Mouse (Mus musculus) fibroblast of lung, adult 2 months (primary cell): ENCODE results near the gene Dhx40.
"Not testable (repeated sequence)": the region's sequence is repeated elsewhere in the genome, so short reads cannot be mapped to it uniquely, and the experiment has no call there.

Experiments used
- DNase-seq: peaks from one replicate; pipeline ENCODE4 v3.0.0-alpha.2; 2011; ENCODE audit warnings: low read depth

The Dhx40 gene

GRCm38 (mm10) chr11:86818928-86819327 lies 11.4 kb upstream of the Dhx40 start:
- no peak for DNase-seq

GRCm38 (mm10) chr11:86816288-86816687 lies 8.7 kb upstream of the Dhx40 start:
- not testable (repeated sequence) for DNase-seq

GRCm38 (mm10) chr11:86814481-86814880 lies 6.9 kb upstream of the Dhx40 start:
- DNase-seq = not testable (repeated sequence)

DNA sequence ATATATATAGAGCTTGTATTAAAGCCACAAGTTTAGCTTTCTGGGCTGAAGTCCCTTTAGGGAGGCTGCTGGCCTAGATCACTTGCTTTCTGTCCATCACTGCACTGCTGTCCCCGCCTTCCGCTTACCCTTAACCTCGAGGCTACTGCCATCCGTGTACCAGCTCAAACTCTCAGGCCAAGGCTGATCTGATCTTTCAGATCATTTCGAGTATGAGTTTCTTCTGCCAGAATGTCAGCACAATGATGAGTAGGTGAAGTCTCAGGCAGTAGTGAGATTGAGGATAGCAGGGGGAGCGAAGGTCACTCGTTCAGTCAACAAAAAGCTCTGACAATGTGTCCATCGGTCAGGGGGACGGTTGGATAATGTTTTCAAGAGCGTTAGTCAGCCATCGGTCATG lies 5.7 kb upstream of the Dhx40 start:
- DNase-seq = not testable (repeated sequence)

DNA sequence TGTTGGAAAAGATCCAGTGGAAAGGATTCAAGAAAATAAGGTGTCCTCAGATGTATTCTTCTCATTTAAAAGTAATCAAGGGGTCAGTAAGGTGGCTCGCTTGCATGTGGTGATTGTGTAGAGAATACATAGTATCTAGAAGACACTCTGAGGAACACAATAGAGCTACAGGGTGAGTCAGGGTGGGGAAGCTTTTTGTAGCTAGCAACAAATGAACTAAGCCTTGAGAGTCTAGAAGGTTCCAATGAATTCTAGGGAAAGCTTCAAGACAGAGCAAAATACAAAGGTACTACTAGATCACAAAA lies 3.7 kb upstream of the Dhx40 start:
- no peak for DNase-seq

GRCm38 (mm10) chr11:86810572-86811325 lies 3.2 kb upstream of the Dhx40 start:
- no peak for DNase-seq

GRCm38 (mm10) chr11:86809828-86810227 lies 2.3 kb upstream of the Dhx40 start:
- DNase-seq = no peak

DNA sequence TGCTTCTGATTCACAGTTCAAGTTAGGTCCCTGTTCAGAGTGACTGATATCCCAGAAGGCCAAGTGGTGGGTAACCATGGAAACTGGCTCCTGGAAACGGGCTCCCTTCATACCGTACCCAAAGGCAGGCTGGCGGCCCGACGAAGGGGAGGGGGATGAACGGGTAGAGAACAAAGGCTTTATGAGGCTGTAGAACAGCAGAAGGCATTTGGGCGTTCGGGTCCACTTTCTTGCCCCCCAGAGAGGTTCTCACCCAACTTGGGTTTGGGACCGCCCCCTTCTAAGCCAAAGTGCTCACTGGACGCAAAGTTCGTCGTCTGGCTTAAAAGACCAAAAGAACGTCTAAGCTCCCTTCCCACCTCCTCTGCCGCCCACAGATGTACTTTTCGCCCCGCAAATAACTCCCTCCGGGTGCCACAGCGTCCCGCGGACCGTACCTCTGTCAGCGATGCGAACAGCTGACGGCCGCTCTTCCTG lies 507 bp downstream of the Dhx40 start:
- DNase-seq = peak; percentile 31

- DNase-seq = no peak
Observed at GRCm38 (mm10) chr11:86794161-86794560, 13.4 kb downstream of the Dhx40 start.

- not testable (repeated sequence) for DNase-seq
Observed at GRCm38 (mm10) chr11:86787436-86787835, 20.1 kb downstream of the Dhx40 start.

DNA sequence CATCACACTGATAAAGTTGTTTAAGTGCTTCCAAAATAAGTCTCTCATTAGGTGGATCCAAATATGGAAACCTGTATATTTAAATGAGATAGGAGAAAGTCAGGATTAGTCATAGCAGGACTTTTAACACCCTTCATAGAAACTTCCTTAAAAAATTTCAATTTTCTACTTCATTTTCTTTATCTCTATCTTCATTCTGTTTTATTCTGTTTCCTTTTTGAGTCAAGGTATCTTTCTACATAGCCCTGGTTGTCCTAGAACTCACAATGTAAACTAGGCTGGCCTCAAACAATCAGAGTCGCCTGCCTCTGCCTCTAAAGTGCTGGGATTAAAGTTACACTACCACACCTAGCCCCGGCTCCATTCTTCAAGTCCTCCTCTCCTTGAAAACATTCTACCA lies 21.8 kb downstream of the Dhx40 start:
- no peak for DNase-seq

GRCm38 (mm10) chr11:86769884-86770283 lies 37.7 kb downstream of the Dhx40 start:
- DNase-seq = no peak

- no peak for DNase-seq
Observed at GRCm38 (mm10) chr11:86764501-86764900, 43.0 kb downstream of the Dhx40 start.

GRCm38 (mm10) chr11:86763127-86763526 lies 44.4 kb downstream of the Dhx40 start:
- not testable (repeated sequence) for DNase-seq

DNA sequence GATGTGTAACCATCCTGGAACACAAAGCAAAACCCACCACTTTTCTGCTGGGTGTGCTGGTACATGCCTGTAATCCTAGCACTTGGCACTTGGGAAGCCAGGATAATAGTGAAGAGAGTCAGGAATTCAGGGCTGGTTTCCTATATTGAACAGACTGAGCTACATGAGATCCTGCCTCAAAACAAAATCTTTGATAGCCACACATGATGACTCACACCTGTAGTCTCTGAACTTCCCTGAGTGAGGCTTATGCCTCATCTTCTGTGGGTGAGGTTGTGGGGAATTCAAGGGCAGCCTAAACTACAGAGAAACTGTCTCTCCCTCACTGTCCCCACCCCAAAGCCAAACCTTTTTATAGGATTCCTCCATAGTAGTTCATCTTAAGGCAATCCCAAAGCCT lies 47.2 kb downstream of the Dhx40 start:
- no peak for DNase-seq

GRCm38 (mm10) chr11:86759886-86760285 lies 47.7 kb downstream of the Dhx40 start:
- DNase-seq = no peak

DNA sequence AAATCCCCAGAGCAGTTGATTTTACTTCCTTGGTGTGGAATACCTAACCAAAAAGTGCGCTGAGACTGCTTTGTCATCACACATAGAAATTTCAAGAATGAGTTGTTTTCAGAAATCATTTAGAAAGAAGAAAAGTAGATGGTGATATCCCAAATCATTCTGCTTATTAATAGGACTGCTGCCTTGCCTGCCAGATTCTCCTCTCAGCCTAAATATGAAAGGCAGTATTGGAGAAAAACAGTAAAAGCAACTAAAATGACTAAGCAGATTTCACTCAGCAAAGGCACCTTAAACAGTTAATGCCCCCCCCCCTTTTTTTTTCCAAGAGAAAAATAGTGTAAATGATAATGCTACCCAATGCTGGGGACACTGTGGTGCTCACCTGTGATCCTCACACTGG lies 48.3 kb downstream of the Dhx40 start:
- DNase-seq = no peak

- DNase-seq = no peak
Observed at GRCm38 (mm10) chr11:86758559-86758958, 49.0 kb downstream of the Dhx40 start.

DNA sequence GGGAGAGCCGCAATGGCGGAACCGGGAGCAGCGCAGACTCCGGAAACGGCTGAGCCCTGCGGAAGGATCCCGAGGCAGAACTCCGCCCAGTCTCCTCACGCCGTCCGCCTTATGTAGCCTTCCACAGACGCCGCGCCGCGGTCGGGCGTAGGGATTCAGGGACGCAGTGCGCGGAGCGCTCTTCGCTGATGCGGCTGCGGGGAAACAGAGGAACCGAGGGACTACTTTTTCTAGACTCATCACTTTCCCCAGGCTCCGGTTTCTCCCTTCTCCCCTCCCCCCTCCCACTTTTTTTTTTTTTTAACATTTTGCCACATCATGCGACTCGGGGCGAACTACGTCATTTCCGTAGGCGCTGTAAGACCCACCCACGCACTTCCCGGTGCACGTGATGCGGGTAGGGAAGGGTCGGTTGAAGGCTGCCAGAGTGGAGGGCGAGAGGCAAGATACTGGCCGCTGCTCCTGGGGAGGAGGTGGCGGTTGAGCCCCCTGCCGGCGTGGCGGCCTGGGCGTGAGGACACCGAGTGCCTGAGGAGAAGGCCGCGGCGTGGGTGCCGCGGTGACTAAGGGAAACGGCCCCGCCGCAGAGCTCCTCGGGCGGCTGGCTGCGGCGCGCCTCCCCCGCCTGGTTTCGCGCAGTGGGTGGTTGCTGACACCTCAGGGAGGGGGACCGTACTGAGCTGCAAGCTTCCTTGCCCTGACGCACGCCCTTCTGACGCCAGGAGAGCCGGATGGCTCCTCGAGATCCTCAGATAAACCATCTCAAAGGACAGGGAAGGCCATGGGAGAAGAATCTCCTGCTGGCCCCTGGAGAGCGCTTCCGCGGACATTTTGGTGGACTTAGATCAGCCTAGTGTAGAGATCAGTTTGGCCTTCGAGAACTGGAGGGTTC lies 49.8 kb downstream of the Dhx40 start, which contains the start of gene Cltc:
Cltc (minus strand) TSS at position 86 of the 892 bp plus-strand sequence.
- DNase-seq = peak; percentile 99

DNA sequence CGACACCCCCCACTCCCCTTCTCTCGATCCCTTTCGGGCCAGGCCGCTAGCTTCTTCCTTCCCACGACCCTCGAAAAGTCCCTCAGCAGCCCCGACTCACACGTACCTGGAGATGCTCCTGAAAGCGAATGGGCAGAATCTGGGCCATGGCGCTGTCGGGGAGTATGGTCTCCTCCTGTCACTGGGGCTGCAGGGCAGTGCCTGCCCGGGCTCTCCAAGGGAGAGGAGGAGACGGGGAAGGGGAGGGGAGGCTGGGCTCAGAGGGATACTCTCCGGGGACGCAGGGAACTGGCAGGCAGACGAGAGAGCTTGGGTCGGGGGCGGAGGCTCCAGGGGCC lies 50.4 kb downstream of the Dhx40 start:
- no peak for DNase-seq

DNA sequence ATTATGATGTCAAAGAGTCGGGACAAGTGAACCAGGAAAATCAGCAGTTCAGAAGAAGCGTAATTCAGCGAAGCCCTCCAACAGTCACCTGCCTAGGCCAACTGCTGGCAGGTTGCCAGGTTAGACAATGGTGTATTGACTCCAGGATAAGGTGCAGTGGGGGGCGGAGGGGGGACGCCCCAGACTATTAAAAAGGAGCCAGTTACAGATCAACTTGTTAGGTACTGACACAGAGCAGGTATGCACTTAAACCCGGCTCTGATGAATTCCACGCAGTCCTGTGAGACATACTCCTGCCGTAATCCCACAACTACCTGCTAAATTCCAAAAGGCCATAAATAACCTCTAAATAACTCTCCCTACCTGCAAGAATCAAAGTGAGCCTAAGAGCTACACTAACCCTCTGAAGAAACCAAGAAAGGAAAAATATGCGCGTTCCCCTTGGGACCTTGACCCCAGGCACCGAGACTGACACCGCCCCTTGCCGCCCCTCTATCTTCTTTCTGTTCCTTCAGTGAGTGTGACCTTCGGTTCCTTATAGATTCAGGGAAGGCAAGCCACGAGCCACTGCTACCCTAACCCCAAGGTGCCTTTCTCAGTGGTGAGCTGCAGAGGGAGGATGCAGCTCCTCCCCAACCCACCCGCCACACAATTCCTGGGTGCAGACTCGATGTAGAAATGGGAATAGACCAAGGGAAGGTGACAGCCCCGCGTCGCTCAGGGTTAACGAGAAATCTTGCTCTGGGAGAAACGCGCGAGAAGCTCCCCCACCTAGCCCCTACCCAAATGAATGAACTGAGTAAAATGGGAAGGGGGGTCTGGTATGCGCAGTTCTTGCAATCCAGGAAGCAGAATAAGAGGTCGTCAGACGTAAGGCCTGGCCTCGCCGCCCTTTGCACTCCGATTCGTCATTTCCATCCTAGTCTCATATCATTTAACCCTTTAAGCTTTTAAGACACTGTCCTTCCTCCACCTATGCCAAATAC lies 51.1 kb downstream of the Dhx40 start:
- DNase-seq = no peak

DNA sequence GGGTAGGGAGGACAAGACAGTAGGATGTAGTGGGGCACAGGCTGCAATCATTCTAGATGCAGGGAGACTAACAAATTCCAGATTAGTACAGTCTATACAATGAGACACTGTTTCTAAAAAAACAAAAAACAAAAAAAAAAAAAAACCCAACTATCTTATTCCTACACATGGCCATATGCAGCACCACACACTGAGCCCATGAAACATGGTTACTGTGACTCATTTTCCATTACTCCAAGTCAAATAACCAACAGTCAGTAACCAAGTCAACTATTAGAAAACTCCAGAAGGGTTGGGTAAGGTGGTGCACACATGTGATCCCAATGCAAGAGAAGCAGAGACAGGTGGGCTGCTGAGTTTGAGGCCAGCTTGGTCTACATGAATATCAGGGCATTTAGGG lies 55.1 kb downstream of the Dhx40 start:
- DNase-seq = no peak
